Mouse (Mus musculus) kidney, adult 2 months (tissue): Measurements from ENCODE around the gene Cd44. TPM values are rescaled to one million over a fixed set of nuclear protein-coding genes. Genes with fewer than 3 reads are reported as not detected.
A peak's percentile ranks its signal among the peaks of the same experiment; 100 is the strongest.

Experiments used
- DNase-seq: peaks from one replicate; pipeline ENCODE4 v3.0.0; 2021
- H3K27ac ChIP-seq: fragments of 200-500 bp; 2 replicates; pipeline ENCODE4 v1.5.1; 2012; ENCODE audit warnings: low read depth, low read length, control low read depth, inconsistent platforms; ENCODE audit not compliant: insufficient read depth
- H3K27me3 ChIP-seq: fragments of 200-500 bp; replicated peaks from 2 replicates; pipeline ENCODE4 v1.6.1; 2012; ENCODE audit warnings: mild to moderate bottlenecking, moderate library complexity, low read length, inconsistent platforms; ENCODE audit not compliant: control insufficient read depth, insufficient read depth
- H3K36me3 ChIP-seq: fragments of 200-500 bp; 2 replicates; pipeline ENCODE4 v1.6.1; 2012; ENCODE audit warnings: mild to moderate bottlenecking, moderate library complexity, low read length, inconsistent platforms; ENCODE audit not compliant: control insufficient read depth, insufficient read depth
- H3K4me1 ChIP-seq: fragments of 200-500 bp; 2 replicates; pipeline ENCODE4 v1.6.1; 2011; ENCODE audit warnings: low read length; ENCODE audit not compliant: control insufficient read depth, insufficient read depth
- H3K4me3 ChIP-seq: fragments of 200-500 bp; 2 replicates; pipeline ENCODE4 v1.5.1; 2011; ENCODE audit warnings: mild to moderate bottlenecking, low read depth, low read length, control low read depth; ENCODE audit not compliant: insufficient read depth
- CTCF ChIP-seq: fragments of 200-500 bp; conservative IDR thresholded peaks from 2 replicates; pipeline ENCODE4 v1.5.1; 2011; ENCODE audit warnings: low read depth, mild to moderate bottlenecking, control low read depth, low read length, moderate library complexity, mixed read lengths; ENCODE audit not compliant: insufficient read depth, insufficient read length
- POLR2A ChIP-seq: fragments of 200-500 bp; IDR thresholded peaks from one replicate; pipeline ENCODE4 v1.6.1; 2011; ENCODE audit warnings: low read depth, low read length, control low read depth
- WGBS: fragments of 180-500 bp; shearing (Covaris S2); methylation state at CpG from one replicate; pipeline ENCODE4 v1.1.7; 2018; 5-methylcytosine and 5-hydroxymethylcytosine counted together
- polyA plus RNA-seq: library from polyadenylated mRNA; depleted of rRNA; stranded (reverse); fragments of >200 nt; gene quantifications from 2 replicates; pipeline ENCODE4 v1.2.3, GENCODE M21; 2012

The Cd44 gene
- polyA plus RNA-seq, 1 experiment: 3.3 TPM

DNA sequence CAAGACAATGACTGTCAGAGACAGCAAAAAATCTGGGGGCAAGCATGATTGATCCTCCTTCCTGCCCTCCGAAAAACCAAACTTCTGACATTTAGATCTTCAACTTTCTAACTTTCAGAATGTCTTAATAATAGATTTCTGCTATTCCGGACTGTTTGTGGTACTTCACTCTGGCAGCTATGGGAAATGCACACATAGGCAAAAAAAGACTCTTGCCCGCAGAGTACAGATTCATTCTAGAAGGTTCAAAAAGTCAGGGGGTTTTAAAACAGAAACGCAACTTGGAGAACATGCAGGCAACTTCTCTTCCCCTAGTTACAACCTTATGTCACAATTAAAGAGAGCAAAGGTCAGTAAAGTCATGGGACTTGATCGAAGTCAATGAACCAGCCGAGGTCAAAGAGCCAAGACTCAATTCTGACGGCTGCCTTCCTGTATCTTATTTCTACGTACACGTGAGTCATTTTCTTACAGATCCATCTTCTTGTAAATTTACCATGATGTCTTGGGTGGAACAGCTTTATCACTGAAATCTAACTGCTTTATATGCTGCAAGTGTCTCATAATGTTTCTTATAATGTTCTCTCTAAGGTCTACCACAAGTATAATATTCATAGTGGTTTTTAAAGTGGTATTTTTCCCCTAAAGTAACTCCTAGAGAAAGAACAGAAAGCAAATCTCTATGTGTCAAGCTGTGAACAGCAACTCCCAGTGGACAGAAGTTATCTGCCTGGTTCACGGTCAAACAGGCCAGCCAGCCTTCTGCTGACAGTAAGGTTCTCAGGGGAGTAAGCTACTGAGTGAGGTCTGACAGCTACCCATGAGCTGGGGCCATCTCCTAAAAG is 40.7 kb upstream of the Cd44 start:
- Histone ChIP-seq H3K27me3 (no peaks in the 10 kb centered on the region), H3K4me3 (no peak overlapping the region), H3K27ac (no peak overlapping the region), H3K4me1 (no peaks in the 10 kb centered on the region), H3K36me3 (no peaks in the 10 kb centered on the region)
- WGBS: 42% methylated on average over 10 of the region's 10 CpGs
- TF ChIP-seq POLR2A (no peak), CTCF (no peak)
- DNase-seq: peak; percentile 43

DNA sequence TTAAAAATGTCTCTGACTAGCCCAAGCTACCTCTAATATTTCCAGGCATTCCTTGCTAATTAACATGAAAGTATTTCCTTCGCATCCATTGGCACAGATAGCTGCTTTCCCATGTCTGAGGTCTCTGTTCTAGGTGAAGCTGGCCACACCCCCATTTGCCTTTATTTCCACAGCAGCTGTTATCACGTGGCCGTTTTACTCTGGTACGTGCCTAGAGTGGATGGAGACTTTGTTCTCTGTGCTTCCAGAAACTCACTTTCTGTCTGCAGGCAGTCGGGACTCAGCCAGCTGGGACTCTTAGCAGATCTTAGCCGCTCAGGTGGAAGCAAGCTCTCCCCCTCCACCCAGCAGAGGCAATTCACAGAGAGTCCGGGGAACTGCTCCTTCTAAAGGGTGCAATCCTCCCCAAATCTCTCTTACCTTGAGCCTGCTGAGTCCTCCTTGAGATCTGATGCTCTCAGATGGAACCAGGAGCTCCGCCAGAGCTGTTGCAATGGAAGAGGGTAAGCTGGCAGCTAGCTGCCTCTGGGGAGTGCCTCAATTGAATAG is 39.4 kb upstream of the Cd44 start:
- no peak for DNase-seq
- Histone ChIP-seq H3K4me1 (no peaks in the 10 kb centered on the region), H3K27me3 (no peaks in the 10 kb centered on the region), H3K4me3 (no peak overlapping the region), H3K27ac (no peak overlapping the region), H3K36me3 (no peaks in the 10 kb centered on the region)
- WGBS: 40% methylated on average over 8 of the region's 8 CpGs
- no peak for TF ChIP-seq POLR2A
- TF ChIP-seq CTCF: no peak

DNA sequence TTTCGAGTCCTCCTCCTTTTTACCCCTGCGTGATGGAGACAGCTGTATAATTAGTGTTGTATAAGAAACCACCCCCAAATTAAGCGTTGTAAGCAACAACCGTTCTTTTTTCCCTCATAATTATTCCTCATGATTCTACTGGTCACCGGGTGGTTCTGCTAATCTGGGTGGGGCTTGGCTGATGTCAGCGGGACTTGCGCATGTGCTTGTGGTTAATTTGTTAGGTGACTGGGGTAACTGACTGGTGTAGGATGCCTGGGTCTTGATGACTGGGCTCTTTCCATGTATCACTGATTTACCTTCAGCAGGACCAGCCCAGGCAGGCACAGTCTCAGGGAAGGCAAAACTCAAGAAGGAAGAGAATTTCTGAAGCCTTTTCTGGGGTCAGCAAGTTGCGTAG is 38.7 kb upstream of the Cd44 start:
- Histone ChIP-seq H3K27ac (no peak overlapping the region), H3K4me1 (no peaks in the 10 kb centered on the region), H3K27me3 (no peaks in the 10 kb centered on the region), H3K36me3 (no peaks in the 10 kb centered on the region), H3K4me3 (no peak overlapping the region)
- TF ChIP-seq CTCF (no peak), POLR2A (no peak)
- 88% methylated on average over 8 of the region's 8 CpGs for WGBS
- DNase-seq: no peak

DNA sequence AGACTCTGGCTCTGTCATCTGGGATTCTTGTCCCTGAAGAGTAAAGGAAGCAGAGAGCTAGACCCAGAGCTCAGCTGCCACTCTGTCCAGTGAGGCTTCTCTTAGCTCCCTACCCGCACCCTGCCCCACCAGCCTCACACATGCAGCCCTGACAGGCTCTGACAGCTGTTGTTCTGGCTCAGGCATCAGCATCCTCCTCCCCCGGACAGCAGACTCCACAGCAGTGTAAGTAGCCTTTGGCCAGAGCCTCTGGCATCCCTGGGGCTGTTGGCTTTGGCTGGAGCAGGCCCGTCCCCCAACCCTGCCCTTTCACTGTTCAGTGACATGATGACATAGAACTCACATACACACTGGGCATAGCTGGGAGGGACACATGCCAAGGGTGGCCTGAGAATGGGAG is 35.4 kb upstream of the Cd44 start:
- TF ChIP-seq CTCF (no peak), POLR2A (no peak)
- 46% methylated on average over 3 of the region's 3 CpGs for WGBS
- H3K36me3 ChIP-seq: no peaks in the 10 kb centered on the region

DNA sequence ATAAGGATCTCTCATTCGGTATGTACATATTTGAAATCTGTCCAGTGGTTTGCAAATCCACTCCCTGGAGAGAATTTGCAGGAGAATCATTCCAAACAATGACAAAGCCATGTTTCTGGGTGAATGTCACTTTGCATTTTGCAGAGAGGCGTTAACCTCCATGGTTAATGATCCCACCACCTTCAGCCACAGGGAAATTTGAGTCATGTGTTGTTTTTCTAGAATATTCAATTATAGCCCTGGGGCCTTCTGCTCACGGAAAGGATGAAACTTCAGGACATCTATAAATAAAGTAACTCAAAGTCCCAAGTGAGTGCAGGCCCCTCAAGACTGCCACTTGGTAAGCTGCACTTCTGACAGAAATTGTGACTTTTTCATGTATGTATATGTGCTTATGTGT is 33.4 kb upstream of the Cd44 start:
- WGBS: 59% methylated on average over 3 of the region's 3 CpGs
- Histone ChIP-seq H3K27ac (no peak overlapping the region), H3K4me1 (no peaks in the 10 kb centered on the region), H3K36me3 (no peaks in the 10 kb centered on the region), H3K27me3 (no peaks in the 10 kb centered on the region), H3K4me3 (no peak overlapping the region)
- DNase-seq: no peak
- TF ChIP-seq CTCF (no peak), POLR2A (no peak)

More for the DNA sequence above, 35.4 kb upstream of the Cd44 start:
- Histone ChIP-seq H3K27ac (no peak overlapping the region), H3K27me3 (no peaks in the 10 kb centered on the region), H3K4me3 (no peak overlapping the region), H3K4me1 (no peaks in the 10 kb centered on the region)
- DNase-seq: no peak

DNA sequence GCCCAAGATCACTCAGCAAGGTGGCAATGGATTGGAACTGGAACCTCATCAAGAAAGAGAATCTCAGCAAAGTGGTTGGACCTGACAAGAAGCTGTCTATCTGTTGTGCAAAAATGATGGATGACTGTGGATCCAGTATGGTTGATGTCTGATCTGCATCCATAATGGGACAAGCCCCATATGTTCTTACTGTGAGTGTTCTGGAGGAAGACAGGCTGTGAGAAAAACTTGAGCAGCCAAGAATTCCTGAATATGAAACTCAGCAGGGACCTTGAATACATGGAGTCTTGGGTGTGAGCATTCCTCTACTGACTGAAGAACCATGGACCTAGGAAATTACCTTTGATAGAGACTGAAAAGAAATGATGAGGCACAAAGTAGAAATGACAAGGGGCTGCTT is 32.3 kb upstream of the Cd44 start:
- DNase-seq: no peak
- Histone ChIP-seq H3K4me3 (no peak overlapping the region), H3K27me3 (no peaks in the 10 kb centered on the region), H3K27ac (no peak overlapping the region), H3K36me3 (no peaks in the 10 kb centered on the region), H3K4me1 (no peaks in the 10 kb centered on the region)
- no peak for TF ChIP-seq POLR2A
- no peak for TF ChIP-seq CTCF

DNA sequence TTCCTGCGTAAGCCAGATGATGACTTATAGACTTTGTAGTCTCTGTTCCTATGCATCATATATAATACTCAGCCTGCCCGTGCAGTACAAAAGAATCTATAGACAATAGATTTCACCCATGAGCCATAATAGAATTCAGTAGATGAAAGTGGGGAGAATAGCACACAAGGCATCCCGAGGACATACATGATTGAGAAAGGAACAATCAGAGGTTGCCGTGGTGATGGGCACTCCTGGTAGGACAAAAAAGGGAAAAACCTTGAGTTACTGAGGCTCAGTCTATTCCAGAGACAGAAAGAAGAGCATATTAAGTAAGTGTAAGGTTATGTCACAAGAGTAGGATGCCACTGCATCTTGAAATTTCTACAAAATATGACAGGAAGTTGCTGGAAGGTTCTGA is 31.7 kb upstream of the Cd44 start:
- DNase-seq: no peak

More for the DNA sequence above, 31.7 kb upstream of the Cd44 start:
- 67% methylated on average over 4 of the region's 4 CpGs for whole genome bisulfite sequencing
- H3K36me3 ChIP-seq: no peaks in the 10 kb centered on the region
- no peaks in the 10 kb centered on the region for H3K27me3 ChIP-seq
- TF ChIP-seq CTCF (no peak), POLR2A (no peak)
- H3K4me3 ChIP-seq: no peak overlapping the region
- no peaks in the 10 kb centered on the region for H3K4me1 ChIP-seq
- no peak overlapping the region for H3K27ac ChIP-seq
